Mouse (Mus musculus) small intestine, adult 2 months (tissue): ENCODE data around the gene Lemd1. TPM values are rescaled to one million over a fixed set of nuclear protein-coding genes. Genes with fewer than 3 reads are reported as not detected.

Experiments
- H3K27ac ChIP-seq: fragments of 200-500 bp; 2 replicates; pipeline ENCODE4 v1.5.1; 2012; ENCODE audit warnings: low read depth, low read length, control low read depth, inconsistent platforms; ENCODE audit not compliant: insufficient read depth
- H3K27me3 ChIP-seq: fragments of 200-500 bp; 2 replicates; pipeline ENCODE4 v1.6.1; 2012; ENCODE audit warnings: mild to moderate bottlenecking, moderate library complexity, low read length, inconsistent platforms; ENCODE audit not compliant: control insufficient read depth, insufficient read depth
- H3K36me3 ChIP-seq: fragments of 200-500 bp; 2 replicates; pipeline ENCODE4 v1.6.1; 2012; ENCODE audit warnings: mild to moderate bottlenecking, low read length, control low read depth, inconsistent platforms; ENCODE audit not compliant: control insufficient read depth, insufficient read depth
- H3K4me1 ChIP-seq: fragments of 200-500 bp; 2 replicates; pipeline ENCODE4 v1.6.1; 2012; ENCODE audit warnings: low read length, inconsistent platforms, mixed read lengths; ENCODE audit not compliant: control insufficient read depth, insufficient read depth, insufficient read length
- H3K4me3 ChIP-seq: fragments of 200-500 bp; 2 replicates; pipeline ENCODE4 v1.5.1; 2012; ENCODE audit warnings: low read depth, mild to moderate bottlenecking, control low read depth, inconsistent platforms, low read length, moderate library complexity
- CTCF ChIP-seq: fragments of 200-500 bp; IDR thresholded peaks from 2 replicates; pipeline ENCODE4 v1.5.1; 2012; ENCODE audit warnings: low read depth, mild to moderate bottlenecking, control low read depth, inconsistent platforms, low read length, moderate library complexity, mixed read lengths; ENCODE audit not compliant: insufficient replicate concordance, insufficient read length; ENCODE audit errors: extremely low read depth
- POLR2A ChIP-seq: fragments of 200-500 bp; IDR thresholded peaks from 2 replicates; pipeline ENCODE4 v1.6.1; 2012; ENCODE audit warnings: low read depth, mild to moderate bottlenecking, control low read depth, inconsistent platforms, low read length, moderate library complexity
- WGBS: fragments of 180-500 bp; shearing (Covaris S2); methylation state at CpG from one replicate; pipeline ENCODE4 v1.1.7; 2018; 5-methylcytosine and 5-hydroxymethylcytosine counted together
- polyA plus RNA-seq: library from polyadenylated mRNA; depleted of rRNA; stranded (reverse); fragments of >200 nt; gene quantifications from 2 replicates; pipeline ENCODE4 v1.2.3, GENCODE M21; 2012; rRNA removed

The Lemd1 gene
- polyA plus RNA-seq, 1 experiment = 0.09 TPM

DNA sequence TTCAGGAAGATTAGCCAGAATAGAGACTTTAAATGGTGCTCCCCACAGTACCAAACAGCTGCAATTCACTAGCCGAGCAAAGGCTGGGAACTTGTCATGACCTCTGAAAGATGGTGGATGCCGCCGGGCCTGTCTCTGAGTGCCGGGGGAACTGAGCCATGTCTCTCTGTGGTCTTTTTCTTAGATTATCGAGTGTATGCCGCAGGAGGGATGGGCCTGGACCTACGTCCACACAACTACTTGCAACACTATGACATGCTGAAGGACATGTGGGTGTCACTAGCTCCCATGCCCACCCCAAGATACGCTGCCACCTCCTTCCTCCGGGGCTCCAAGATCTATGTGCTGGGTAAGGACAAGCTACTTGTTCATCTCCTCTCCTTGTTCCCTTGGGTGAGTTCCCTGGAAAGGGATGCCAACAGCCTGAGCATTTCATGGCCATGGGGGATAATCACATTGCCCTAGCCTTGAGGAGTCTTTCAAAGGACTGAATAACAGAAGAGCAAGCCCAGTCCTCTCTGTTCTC, 111.2 kb downstream of the Lemd1 start:
- Histone ChIP-seq H3K4me1 (peaks cover 9% of the 10 kb centered on the region), H3K4me3 (no peak overlapping the region), H3K27me3 (peaks cover 18% of the 10 kb centered on the region), H3K27ac (no peak overlapping the region), H3K36me3 (no peaks in the 10 kb centered on the region)
- TF ChIP-seq CTCF = no peak
- no peak for TF ChIP-seq POLR2A
- 93% methylated on average over 9 of the region's 9 CpGs for WGBS

DNA sequence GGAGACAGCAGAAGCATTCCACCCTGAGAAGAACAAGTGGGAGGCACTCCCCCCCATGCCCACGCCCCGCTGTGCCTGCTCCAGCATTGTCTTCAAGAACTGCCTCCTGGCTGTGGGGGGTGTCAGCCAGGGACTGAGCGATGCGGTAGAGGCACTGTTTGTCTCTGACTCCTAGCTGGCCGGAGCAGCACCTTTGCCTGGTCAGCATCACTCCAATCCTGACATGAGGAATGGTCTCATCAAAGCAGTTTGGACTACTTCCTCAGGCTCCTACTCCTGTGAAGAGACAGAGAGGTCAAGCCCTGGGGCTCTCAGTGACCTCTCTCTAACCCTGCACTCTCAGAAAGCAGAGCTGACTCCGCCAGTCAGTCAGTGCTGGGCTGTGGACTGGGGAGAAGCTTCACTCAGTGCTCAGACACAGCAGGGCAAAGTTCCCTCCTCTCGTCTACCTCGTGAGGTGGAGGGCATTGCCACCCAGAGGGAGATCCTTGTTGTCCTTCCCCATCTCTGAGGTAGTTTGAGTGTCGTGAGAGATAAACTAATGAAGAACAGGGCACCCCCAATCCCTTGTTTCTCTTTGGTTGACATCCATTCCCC, 113.5 kb downstream of the Lemd1 start:
- H3K36me3 ChIP-seq = no peaks in the 10 kb centered on the region
- no peaks in the 10 kb centered on the region for H3K4me1 ChIP-seq
- H3K27ac ChIP-seq = no peak overlapping the region
- 48% methylated on average over 9 of the region's 9 CpGs for WGBS
- TF ChIP-seq POLR2A (no peak), CTCF (no peak)
- peaks cover 3% of the 10 kb centered on the region; the same call in 1 of the 2 replicates for H3K27me3 ChIP-seq
- no peak overlapping the region for H3K4me3 ChIP-seq

DNA sequence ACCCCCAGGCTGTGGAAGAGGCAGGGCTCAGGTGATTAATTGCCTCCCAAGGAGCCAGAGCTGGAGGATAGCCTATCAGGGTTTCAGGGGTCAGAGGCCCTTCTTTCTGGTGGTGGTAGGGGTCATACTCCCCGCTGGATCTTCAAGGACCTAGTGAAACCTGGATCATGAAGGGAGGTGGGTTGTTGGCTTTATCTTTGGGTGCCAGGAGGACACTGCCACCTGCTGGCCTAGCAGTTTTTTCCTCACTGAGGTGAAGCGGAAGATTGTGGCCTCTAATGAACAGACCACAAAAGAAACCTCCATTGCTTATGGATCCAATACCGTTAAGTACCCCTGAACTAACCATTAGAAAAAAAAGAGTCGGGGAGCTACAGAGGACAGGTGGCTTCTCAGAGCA, 114.9 kb downstream of the Lemd1 start:
- TF ChIP-seq CTCF = peak; percentile 67; the same call in 1 of the 2 replicates
- TF ChIP-seq POLR2A = no peak

DNA sequence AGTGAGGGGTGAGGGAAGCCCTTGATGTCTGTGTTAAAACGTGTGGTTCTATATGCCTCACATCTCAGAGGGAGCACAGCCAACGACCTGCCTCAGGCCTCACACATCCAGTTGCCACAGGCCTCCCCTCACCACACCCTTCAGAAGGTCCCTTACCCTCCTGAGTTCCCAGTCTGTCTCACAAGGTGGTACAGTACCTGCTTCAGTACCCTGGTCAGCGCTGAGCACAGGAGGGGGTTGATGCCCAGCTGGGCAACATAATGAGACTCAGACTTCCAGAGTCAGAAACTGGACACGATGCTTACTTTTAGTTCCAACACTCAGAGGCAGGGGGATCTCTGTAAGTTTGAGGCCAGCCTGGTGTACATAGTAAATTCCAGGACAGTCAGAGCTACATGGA, 115.6 kb downstream of the Lemd1 start:
- 27% methylated on average over 4 of the region's 4 CpGs for WGBS
- Histone ChIP-seq H3K27me3 (no peaks in the 10 kb centered on the region), H3K4me3 (no peak overlapping the region), H3K27ac (no peak overlapping the region), H3K4me1 (no peaks in the 10 kb centered on the region), H3K36me3 (no peaks in the 10 kb centered on the region)
- no peak for TF ChIP-seq POLR2A

More for the DNA sequence above, 114.9 kb downstream of the Lemd1 start:
- Histone ChIP-seq H3K36me3 (no peaks in the 10 kb centered on the region), H3K4me3 (no peak overlapping the region), H3K27ac (no peak overlapping the region), H3K4me1 (no peaks in the 10 kb centered on the region), H3K27me3 (no peaks in the 10 kb centered on the region)
- WGBS = 30% methylated on average over 4 of the region's 4 CpGs

DNA sequence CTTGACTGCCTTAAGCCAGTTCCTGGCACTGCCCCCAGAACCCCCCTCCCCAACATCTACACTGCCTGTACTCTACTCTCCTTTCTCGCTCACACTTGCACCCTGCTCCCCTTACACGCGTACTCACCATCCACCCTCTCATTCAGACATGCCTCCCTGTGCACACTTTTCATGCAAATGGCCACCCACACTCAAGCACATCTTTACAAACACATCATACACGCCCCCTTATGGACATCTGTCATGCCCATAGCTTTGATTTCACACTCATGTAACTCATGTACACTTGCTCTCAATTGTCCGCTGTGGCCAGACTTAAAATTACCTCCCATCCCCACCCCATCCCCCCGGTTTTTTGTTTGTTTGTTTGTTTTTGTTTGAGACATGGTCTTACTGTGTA, 116.7 kb downstream of the Lemd1 start:
- TF ChIP-seq CTCF = no peak
- no peak for TF ChIP-seq POLR2A
- Histone ChIP-seq H3K36me3 (no peaks in the 10 kb centered on the region), H3K4me3 (no peak overlapping the region), H3K27ac (no peak overlapping the region), H3K4me1 (peaks cover 2% of the 10 kb centered on the region; the same call in 1 of the 2 replicates), H3K27me3 (no peaks in the 10 kb centered on the region)
- WGBS = 83% methylated on average over 6 of the region's 6 CpGs

DNA sequence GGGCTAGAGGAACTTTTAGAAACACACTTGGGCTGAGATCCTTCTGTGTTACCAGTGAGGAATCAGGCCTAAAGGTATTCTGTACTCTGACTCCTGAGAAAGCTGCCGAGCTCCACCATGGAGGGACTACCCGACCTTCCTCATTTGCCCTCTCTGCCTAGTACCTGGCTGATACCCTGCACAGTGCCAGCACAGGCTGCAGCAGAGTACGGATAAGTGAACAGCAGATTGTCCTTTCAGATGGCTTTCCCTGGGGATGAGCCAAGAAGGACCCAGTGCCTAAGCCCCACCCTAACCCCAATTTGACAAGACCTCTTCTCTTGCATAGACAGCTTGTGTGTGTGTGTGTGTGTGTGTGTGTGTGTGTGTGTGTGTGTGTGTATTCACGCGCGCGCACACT, 117.4 kb downstream of the Lemd1 start:
- no peaks in the 10 kb centered on the region for H3K36me3 ChIP-seq
- no peak overlapping the region for H3K27ac ChIP-seq
- H3K4me1 ChIP-seq = peaks cover 3% of the 10 kb centered on the region; the same call in 1 of the 2 replicates
- TF ChIP-seq CTCF (no peak), POLR2A (no peak)
- H3K4me3 ChIP-seq = no peak overlapping the region
- WGBS = 78% methylated on average over 7 of the region's 7 CpGs
- no peaks in the 10 kb centered on the region for H3K27me3 ChIP-seq

Other genes starting within 250 kb of the Lemd1 start
- gene Slc45a3, start 228.5 kb upstream of the Lemd1 start, polyA plus RNA-seq = 2.1 and 10.7 TPM in 2 replicates
- 8.0 and 16.6 TPM in 2 replicates for gene Elk4, start 183.8 kb upstream of the Lemd1 start, polyA plus RNA-seq
- 14.0 and 28.0 TPM in 2 replicates for gene Mfsd4a, start 123.4 kb upstream of the Lemd1 start, polyA plus RNA-seq
- 84.2 and 133 TPM in 2 replicates for gene Cdk18, start 51.7 kb upstream of the Lemd1 start, polyA plus RNA-seq
- not detected in 2 replicates for gene AC124108.1, start within 50 bp of the Lemd1 start, polyA plus RNA-seq
- not detected in 2 replicates for gene Gm10188, start 38.3 kb downstream of the Lemd1 start, polyA plus RNA-seq
- 0.75 and 1.5 TPM in 2 replicates for gene Klhdc8a, start 107.2 kb downstream of the Lemd1 start, polyA plus RNA-seq
- gene Nuak2, start 124.7 kb downstream of the Lemd1 start, polyA plus RNA-seq = 24.3 and 99.9 TPM in 2 replicates
- gene Tmcc2, start 199.8 kb downstream of the Lemd1 start, polyA plus RNA-seq = 2.8 and 3.8 TPM in 2 replicates
- gene Dstyk, start 226.1 kb downstream of the Lemd1 start, polyA plus RNA-seq = 1.9 and 2.5 TPM in 2 replicates